ENCODE assay signal across 9 mouse cellular contexts in the genomic region with DNA sequence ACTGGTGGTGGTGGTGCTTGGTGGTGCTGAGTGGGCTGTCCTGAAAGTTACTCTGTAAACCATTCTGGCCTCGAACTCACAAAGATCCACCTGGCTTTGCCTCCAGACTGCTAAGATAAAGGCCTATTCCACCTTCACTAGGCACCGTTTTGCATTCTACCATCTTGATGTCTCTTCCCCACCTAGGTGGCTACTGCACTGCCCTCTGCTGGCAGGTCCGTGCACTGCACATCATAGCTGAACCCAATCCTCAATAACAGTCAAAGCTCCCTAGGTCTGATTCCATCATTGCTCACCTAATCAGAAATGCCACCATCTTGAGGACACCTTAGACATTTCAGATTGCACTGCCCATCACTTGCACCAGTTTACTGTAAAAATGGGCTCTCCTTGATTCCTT.
DNase-seq lines count a peak whose midpoint lies in the region; TF ChIP-seq lines count a peak whose summit lies in the region.
"Had no signal": no experiment of that assay in that cellular context is flagged by ENCODE, and none has a peak within 500 bp of the region (broad histone marks: within the 10 kb centered on the region; RNA-seq: fewer than 3 reads in every experiment).

No protein-coding gene starts in this region.

- peak; percentile 41 for DNase-seq in layer of hippocampus, adult 11-12 months (ENCODE audit: low spot score)
- no peak for DNase-seq in layer of hippocampus, adult 9-11 months
- DNase-seq in adipocyte (ENCODE audit: low spot score), result peak; percentile 26
- peak; percentile 43 to 55 for DNase-seq in cerebellum, postnatal 4 days (ENCODE audit: low spot score in 2 of 2)
- DNase-seq in heart, postnatal 14 days, result peak; percentile 31 to 55
- DNase-seq in liver, adult 2 months (ENCODE audit: extremely low read depth, low read depth, low spot score), result peak; percentile 10
- DNase-seq in ovary, postnatal 36 days (ENCODE audit: low spot score), result peak; percentile 48
- no peak for DNase-seq in natural killer cell, adult 2 months (ENCODE audit: low spot score in 2 of 2)

- no peak for TF ChIP-seq POLR2A in liver, adult 2 months (IDR thresholded peaks at IDR 0.05; ENCODE audit: extremely low read depth, insufficient read depth, low read length)

- H3K4me1 ChIP-seq in liver, adult 2 months (ENCODE audit: control insufficient read depth, insufficient read depth, low read length), result no peaks in the 10 kb centered on the region

- 22% methylated on average over 3 of the region's 3 CpGs for WGBS in liver, adult 2 months

- H3K27ac ChIP-seq in liver, adult 2 months (replicated peaks; ENCODE audit: insufficient read depth, low read depth, low read length), result no peak overlapping the region

- intact Hi-C loops in heart, postnatal 14 days (cut with DNase I), result loop anchor here (10.0 kb wide), 1 partner anchor 361 kb away; no protein-coding TSS in a partner anchor

- no peaks in the 10 kb centered on the region for H3K36me3 ChIP-seq in liver, adult 2 months (ENCODE audit: control insufficient read depth, insufficient read depth, low read length)

- no peaks in the 10 kb centered on the region for H3K79me2 ChIP-seq in liver, adult 2 months (ENCODE audit: control insufficient read depth, insufficient read depth, low read length)

- peak; percentile 97 for TF ChIP-seq CTCF in liver, adult 2 months (IDR thresholded peaks at IDR 0.05; ENCODE audit: low read depth, low read length)

- H3K4me3 ChIP-seq in liver, adult 2 months (ENCODE audit: insufficient read depth, low read depth, low read length), result no peak overlapping the region
- H3K4me3 ChIP-seq: myocyte had no signal

- no peaks in the 10 kb centered on the region for H3K27me3 ChIP-seq in liver, adult 2 months (ENCODE audit: control insufficient read depth, insufficient read depth, low read length)

- no peak overlapping the region for H3K9ac ChIP-seq in liver, adult 2 months (ENCODE audit: low read depth, low read length)

Comparison
In these comparisons a context has a peak if more than half of its experiments do, and no peak if none do; other contexts are left out.
1. DNase-seq: peak in layer of hippocampus, adult 11-12 months (single experiment), adipocyte (single experiment), cerebellum, postnatal 4 days (2 of 2), heart, postnatal 14 days (2 of 2), liver, adult 2 months (single experiment) and ovary, postnatal 36 days (single experiment); none in layer of hippocampus, adult 9-11 months (single experiment) and natural killer cell, adult 2 months (0 of 2).